Mouse (Mus musculus): Measurements from ENCODE around the gene Fam71e1.

GRCm38 (mm10) chr7:44530507-44530906 lies 34.1 kb downstream of the Fam71e1 start:
- TF ChIP-seq POLR2A (IDR thresholded peaks at IDR 0.05; ENCODE audit: insufficient read depth, low read length) (no peak), EP300 (IDR thresholded peaks at IDR 0.05; ENCODE audit: insufficient read depth, low read depth, low read length) (no peak), CTCF (IDR thresholded peaks at IDR 0.05; ENCODE audit: low read depth, low read length) (no peak)

All from ES-Bruce4 (cell line).